Mouse (Mus musculus): ENCODE results near the gene Espn.

Espn gene

GRCm38 (mm10) chr4:152126026-152126920, 25.9 kb downstream of the Espn start:
- no peak for DNase-seq (ENCODE audit: low read depth, low spot score)

- no peak for DNase-seq (ENCODE audit: low read depth, low spot score)
These were observed 26.8 kb downstream of the Espn start for GRCm38 (mm10) chr4:152125161-152126025.

GRCm38 (mm10) chr4:152124361-152124961, 27.7 kb downstream of the Espn start:
- no peak for DNase-seq (ENCODE audit: low read depth, low spot score)

GRCm38 (mm10) chr4:152121183-152121505, 31.0 kb downstream of the Espn start:
- no peak for DNase-seq (ENCODE audit: low read depth, low spot score)

GRCm38 (mm10) chr4:152120311-152121182, 31.6 kb downstream of the Espn start:
- no peak for DNase-seq (ENCODE audit: low read depth, low spot score)

- no peak for DNase-seq (ENCODE audit: low read depth, low spot score)
These were observed 32.5 kb downstream of the Espn start for GRCm38 (mm10) chr4:152119396-152120292.

- DNase-seq (ENCODE audit: low read depth, low spot score) = no peak
These were observed 34.6 kb downstream of the Espn start for GRCm38 (mm10) chr4:152117538-152117937.

- DNase-seq (ENCODE audit: low read depth, low spot score) = no peak
These were observed 36.1 kb downstream of the Espn start, which contains the start of gene Tnfrsf25 for GRCm38 (mm10) chr4:152115921-152116612. Gene Tnfrsf25 (plus strand): TSS chr4:152115934.

GRCm38 (mm10) chr4:152114080-152114479, 38.1 kb downstream of the Espn start:
- no peak for DNase-seq (ENCODE audit: low read depth, low spot score)

- DNase-seq (ENCODE audit: low read depth, low spot score) = no peak
These were observed 39.8 kb downstream of the Espn start for GRCm38 (mm10) chr4:152112329-152112728.

- DNase-seq (ENCODE audit: low read depth, low spot score) = no peak
These were observed 41.5 kb downstream of the Espn start for GRCm38 (mm10) chr4:152110689-152111088.

GRCm38 (mm10) chr4:152109509-152109908, 42.7 kb downstream of the Espn start:
- no peak for DNase-seq (ENCODE audit: low read depth, low spot score)

GRCm38 (mm10) chr4:152108673-152109072, 43.5 kb downstream of the Espn start:
- DNase-seq (ENCODE audit: low read depth, low spot score) = no peak

GRCm38 (mm10) chr4:152107971-152108509, 44.1 kb downstream of the Espn start:
- peak; percentile 55 for DNase-seq (ENCODE audit: low read depth, low spot score)

GRCm38 (mm10) chr4:152107493-152107892, 44.7 kb downstream of the Espn start:
- DNase-seq (ENCODE audit: low read depth, low spot score) = no peak

GRCm38 (mm10) chr4:152106746-152107145, 45.4 kb downstream of the Espn start:
- no peak for DNase-seq (ENCODE audit: low read depth, low spot score)

- no peak for DNase-seq (ENCODE audit: low read depth, low spot score)
These were observed 49.1 kb downstream of the Espn start for GRCm38 (mm10) chr4:152103025-152103424.

GRCm38 (mm10) chr4:152101921-152102320, 50.2 kb downstream of the Espn start:
- DNase-seq (ENCODE audit: low read depth, low spot score) = no peak

GRCm38 (mm10) chr4:152101081-152101653, 51.0 kb downstream of the Espn start:
- no peak for DNase-seq (ENCODE audit: low read depth, low spot score)

Measured in retina, adult 2 months (tissue).